Mouse (Mus musculus) right cerebral cortex, postnatal 4 days (tissue): Measurements from ENCODE around the gene Anapc1.

Source experiments
- DNase-seq: peaks from one replicate; pipeline ENCODE4 v3.0.0-alpha.2; 2022

The Anapc1 gene

DNA sequence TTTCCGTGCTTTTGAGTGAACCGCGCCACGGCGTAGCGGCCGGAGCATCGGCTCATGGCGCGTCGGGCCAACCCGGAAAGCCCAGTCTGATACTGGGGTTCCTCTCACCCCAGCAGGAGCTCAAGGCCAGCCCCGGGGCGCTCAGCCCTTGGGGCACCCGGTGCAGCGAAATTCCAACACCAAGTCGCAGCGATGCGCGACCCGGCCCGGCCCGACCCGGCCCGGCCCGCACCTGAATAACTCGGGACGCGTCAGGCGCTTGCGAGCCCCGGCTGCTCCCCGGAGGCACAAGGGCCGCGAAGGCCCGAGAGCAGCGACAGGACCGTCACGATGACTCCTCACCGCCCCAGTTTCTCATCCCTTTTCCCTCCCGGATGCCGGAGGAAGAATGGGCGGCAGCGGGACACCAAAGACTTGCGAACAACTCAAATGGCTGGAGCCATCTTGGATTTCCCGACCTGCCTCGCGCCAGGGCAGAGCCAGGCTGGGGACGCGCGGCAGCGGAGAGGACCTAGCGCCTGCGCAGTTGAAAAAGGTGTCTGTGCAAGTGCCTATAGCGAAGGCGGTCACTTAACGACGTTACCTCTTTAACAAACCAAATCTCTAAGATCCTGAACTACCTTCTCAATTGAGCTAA is at the start of gene Anapc1:
Gene Anapc1, minus strand, starts transcription at position 471 of the 637 bp plus-strand sequence.
- DNase-seq, result peak; percentile 84

DNA sequence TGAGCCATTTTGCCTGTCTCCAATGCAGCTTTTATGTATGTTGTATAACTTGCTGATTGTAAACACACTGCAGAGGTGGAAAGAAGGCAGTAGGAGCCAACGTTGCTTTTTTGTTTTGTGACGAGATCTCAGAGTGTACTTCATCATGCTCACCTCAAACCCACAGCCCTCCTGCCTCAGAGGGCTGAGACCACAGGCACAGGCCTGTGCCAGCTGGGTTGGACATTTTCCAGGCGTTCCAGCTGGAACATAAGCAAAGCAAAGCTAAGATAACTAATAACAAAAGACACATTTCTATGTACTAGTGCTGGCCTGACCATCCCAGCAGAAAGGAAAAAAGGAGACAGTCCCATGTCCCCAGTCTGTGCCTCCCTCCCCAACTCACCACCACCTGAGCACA is 47.9 kb upstream of the Anapc1 start:
- DNase-seq, result no peak

DNA sequence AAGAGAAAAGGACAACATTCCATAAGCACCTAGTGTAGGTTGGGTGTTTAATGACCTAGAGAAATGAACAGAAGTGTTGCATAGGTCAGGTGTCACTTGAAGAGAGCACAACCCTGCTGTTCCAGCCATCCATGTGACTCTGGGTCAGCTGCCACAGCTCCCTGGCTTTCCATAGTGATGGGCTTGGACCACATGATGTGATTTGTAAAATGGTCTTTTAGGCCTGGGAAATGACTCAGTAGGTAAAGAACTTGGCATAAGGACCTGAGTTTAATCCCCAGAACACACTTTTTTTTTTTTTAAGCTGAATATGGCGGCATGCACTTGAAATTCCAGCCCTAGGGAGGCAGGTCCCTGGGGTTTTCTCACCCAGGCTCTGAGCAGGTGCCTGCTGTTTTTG is 44.8 kb upstream of the Anapc1 start:
- DNase-seq, result no peak

DNA sequence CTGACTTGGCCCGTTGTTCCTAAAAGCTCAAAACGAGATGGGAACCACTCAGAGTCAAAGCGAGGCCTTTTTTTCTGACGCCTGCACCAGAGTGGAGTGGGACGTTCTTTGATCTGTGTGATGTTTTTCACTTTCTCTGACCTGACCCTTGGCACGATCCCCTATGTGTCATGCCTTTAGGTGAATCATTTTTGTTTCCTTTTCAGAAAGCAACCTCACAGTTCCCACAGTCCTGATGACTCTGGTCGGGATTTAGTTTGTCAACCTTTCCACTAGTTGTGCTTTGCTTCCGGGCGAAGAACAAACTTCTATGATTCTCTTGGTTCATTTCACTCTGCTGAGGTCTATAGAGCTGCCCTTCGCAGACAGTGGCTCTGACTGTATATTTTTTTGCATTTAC is 44.3 kb upstream of the Anapc1 start:
- no peak for DNase-seq

DNA sequence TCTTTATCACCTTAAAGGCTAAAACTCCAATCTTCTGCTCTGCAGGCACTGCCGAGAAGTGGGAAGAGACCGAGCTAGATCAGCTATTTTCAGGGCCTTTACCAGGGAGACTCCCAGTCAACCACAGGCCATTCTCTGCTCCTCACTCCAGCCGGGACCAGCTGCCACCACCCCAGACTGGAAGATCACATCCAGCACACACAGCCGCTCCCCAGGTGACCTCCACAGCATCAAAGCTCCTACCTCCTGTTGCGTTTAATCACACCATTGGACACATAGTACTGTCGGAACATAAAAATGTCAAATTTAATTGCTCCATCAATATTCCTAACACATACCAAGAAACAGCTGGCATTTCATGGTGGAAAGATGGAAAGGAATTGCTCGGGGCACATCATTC is 42.0 kb upstream of the Anapc1 start:
- no peak for DNase-seq

DNA sequence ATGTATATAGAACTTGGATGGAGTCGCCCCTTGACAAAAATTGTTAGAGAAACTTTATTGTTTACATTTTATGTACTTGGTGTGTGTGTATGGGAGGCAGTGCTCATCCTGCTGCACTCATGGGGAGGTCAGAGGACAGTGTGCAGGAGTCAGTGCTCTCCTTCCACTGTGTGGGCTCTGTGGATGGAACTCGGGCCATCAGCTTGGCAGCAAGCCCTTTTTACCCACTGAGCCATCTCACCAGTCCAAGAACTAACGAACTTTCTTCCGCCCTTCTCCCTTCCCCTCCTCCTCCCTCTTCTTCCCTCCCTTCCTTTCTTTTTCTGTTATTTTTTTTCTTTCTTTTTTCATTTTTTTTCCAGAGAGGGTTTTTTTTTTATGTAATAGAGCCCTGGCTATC is 40.9 kb upstream of the Anapc1 start:
- DNase-seq, result no peak

DNA sequence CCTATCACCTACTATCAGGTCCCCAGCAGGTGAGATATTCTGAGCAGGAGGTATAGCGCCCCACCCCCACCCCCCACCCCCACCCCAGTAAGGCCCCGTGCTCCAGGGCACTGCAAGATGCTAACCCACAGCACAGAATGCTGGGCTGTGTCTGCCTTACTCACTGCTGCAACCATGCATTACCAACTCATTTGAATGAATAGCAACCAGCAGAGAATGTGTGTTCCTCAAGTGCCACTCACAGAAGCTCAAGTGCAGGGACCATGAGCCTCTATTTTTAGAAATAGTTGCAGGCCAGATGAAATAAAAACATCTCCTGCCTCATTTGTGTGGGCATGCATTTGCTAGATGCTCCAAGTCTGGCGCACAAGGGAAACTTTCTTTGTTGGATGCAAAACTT is 40.4 kb upstream of the Anapc1 start:
- DNase-seq, result no peak

DNA sequence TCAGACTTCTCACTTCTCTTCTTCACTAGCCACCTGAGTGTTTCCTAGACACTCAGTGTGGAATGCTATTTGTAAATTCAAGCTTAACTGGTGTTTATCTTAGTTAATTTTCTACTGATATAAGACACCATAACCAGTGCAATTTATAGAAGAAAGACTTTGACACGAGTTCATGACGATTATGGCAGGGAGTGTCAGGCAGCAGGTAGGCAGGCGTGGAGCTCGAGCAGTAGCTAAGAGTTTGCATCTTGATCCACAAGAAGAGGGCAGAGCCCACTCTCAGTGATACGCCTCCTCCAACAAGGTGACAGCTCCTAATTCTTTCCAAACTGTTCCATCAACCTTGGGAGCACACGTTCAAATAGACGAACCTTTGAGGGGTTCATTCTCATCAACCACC is 39.4 kb upstream of the Anapc1 start:
- no peak for DNase-seq

DNA sequence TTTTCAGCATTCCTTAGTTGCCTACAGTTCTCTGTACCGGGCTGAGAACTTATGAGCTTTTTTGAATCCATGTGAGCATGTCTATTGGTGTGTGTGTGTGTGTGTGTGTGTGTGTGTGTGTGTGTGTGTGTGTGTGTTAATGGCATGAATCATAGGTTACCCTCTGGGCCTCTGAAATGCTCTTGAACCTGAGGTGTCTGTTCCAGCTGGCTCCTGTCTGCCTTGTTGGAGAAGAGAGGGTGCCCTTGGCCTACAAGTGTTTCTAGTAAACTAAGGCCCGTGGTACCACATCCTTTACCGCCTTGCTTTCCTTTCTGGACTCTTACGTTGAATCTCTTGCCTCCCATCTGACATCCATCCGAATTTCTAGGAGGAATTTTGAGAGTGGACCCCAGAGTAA is 38.9 kb upstream of the Anapc1 start:
- no peak for DNase-seq

DNA sequence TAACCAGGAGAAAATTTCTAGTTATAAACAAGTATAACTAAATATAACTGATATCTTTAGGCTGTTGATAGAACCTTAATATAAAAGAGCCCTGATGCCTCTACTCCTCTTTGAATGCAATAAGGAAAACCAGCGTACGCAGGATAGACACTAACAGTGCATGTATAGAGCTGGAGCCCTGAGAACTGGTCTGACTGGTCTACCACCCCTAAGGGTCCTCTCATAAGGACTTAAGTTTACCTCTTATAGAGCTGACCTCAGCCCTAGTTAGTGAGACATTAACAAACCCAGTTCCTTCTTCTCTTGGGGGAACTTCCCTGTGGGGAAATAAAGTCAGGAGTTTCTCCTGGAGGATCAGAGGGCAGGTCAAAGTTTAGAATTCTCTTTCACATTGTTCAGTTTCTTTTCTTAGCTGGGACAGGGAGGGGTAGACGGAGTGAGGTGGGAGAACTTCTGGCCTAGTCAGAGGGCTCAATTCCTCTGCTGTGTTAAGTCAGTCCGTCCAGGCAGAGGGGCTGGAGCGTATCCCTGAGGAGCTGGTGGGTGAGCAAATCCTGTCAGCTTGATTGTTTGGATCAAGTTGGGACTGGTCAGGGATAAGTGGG is 35.0 kb upstream of the Anapc1 start:
- no peak for DNase-seq

DNA sequence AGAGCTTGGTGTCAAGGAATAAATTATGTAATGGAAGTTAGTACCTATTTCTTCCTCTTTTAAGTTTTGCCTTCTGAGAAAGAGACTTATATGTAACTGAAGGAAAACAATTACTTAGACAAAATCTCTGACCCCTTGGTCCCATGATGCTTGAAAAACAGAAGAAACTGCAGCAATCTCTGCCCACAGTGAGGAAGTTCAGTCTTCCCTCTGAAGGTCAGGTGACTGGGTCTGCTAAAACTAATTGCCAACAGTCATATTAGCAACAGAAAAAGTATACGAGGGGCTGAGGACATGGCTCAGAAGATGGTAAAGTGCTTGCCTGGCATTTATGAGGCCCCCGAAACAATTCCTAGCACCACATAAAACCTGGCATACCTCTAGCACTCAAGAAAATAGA is 32.2 kb upstream of the Anapc1 start:
- DNase-seq, result no peak

DNA sequence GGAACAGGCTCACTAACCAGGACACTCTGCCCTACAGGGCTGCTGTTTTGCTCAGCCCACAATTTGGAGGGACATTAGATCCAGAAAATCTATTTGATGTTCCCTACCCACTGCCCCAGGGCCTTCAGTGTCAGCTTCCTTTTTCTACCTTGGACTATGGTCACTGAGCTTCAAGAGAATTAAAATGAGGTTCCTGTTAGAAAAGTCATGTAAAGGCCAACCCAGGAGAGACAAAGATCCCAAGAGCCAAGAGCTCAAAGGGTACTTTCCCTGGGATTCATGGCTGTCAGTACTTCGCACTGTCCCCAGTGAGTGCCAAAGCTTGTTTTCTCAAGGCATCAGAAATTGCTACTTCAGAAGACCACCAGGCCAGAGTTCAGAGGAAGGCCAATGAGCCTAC is 28.8 kb upstream of the Anapc1 start:
- no peak for DNase-seq

DNA sequence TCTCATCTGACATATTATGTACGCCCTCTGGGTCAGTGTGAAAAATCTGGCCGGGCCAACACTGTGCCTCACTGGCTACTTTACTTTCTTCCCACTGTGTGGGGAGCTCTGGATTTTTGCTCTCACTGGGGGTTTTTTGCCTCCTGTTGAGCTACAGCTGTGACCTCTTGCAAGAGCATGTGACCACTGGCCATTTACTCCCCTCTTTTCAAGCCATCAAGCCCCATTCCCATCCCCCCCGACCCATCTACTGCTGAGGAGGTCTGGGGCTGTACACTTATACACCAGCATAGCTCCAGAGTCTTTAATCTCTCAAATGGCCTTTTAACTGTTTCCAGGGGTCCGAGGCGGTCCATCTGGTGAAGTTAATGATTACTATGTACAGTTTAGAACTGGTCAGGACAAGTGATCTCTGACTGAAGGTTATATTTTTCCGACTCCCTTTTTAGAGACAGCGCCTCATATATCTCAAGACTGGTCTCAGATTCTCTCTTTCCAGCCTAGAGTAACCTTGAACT is 27.6 kb upstream of the Anapc1 start:
- no peak for DNase-seq

DNA sequence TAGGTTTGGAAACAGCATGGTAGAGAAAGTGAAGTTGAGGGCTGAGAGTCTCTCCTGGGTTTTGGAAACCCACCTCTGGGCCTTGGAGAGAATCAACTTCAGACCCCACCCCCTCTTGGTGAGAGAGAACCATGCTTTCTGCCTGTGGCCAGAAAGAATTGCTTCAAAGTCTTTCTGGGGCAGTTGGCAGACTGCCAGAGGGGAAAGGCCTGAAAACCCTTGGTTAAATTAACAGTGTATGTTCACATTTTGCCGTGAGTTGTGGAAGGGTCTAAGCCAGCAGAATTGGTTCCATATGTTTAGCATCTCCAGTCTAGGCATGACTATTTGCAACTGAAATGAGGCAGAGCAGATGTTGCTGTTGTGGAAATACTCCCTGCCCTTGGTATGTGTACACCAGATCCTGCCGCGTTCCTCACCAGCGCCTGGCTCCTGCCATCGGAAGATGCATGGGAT is 26.4 kb upstream of the Anapc1 start:
- peak; percentile 20 for DNase-seq

DNA sequence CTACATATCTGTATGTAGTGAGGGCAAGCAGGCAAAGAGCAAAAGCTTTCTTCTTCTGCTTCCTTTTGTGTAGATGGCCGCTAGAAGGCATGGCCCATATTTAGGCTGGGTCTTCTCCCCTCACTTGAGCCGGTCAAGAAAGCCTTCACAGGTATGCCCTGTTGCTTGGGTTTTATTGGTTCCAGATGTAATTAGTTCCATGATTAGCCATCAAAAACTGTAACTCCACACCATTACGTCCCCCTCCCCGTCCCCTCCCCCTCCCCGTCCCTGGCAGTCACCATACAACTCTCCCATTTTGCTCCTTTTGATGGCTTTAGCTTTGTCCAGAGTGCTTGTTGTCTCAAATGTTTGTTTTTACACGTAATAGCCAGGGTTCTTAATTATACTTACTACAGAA is 25.7 kb upstream of the Anapc1 start:
- no peak for DNase-seq

DNA sequence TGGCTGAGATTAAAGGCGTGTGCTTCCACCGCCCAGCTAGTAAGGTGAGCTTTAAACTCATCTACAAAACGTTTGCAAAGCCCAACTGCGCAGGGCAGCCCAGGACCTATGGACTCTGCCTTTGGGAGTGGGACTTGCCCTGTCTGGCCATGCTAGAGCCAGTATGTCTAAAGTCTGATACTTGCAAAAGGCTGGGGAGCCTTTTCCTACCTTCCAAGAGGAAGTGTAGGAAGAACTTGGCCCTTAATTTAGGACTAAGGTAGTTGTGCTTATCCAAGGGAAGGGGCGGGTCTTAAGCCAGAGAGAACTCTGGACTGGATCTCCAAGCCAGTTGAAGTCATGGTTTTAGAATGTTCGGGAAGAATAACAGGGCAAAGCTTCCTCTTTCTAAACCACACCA is 23.4 kb upstream of the Anapc1 start:
- no peak for DNase-seq

DNA sequence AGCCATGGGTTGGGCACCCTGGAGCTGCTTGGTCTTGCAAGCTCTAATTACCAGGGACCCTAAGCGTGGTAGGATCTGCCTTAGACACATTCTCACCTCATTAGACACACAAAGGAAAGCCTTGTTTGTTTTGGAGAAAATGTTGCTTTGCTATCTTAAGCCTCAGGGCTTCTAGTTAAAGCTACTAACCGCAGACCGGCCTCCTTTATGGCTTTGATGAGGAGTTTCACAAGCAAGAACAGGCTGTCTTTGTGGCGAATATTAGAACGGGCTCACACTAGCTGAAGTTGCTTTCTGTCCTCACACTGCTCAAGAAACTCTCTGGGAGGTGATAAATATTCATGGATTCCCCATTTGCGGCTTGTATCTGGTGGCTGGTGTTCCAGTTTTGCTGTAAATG is 22.1 kb upstream of the Anapc1 start:
- no peak for DNase-seq

DNA sequence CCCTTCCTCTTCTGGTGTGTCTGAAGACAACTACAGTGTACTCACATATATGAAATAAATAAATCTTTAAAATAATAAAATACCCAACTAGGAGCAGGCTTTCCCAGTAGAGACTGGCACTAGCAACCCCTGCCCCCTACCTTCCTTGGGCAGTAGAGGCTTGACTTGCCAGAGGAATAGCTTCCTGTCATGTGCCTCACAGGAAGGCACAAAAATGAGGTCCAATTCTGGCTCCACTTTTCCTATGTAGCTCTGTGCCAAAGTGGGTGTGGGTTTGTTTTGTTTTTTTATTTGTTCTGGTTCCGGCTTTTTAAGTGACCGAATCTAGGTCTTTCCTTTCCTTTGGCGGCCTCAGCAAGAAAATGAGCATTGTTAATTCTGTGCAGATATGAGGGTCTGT is 17.3 kb upstream of the Anapc1 start:
- DNase-seq, result no peak

DNA sequence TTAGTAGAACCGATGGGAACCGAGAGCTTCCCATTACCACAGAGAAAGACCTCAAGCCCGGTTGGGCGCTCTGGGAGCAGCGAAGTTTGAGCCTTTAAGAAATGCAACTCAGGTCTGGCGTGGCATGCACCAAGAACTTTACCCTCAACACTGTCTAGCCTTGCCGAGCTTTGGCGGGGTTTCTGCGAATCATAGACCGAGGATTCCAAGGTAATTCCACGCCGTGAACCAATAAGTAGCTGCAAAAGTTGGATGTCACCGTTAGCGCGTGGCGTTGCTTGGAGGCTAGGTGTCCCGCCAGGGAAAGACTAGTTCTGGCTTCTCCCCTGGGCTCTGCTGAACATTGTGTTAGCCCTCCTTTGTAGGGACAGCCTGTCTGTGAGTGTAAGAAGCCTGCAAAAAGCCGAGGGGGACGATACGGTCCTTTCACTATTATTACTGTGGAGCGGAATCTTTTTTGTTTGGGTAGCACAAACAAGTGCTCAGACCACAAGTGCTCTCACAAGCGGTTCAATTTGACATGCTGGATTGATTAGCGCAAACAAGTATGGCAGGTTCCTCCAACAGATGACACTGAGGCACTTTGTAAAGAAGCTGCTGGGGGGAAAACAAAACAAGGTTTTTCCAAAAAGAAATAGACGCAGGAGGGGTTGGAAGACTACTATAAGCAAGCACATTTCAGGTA is 12.2 kb upstream of the Anapc1 start:
- no peak for DNase-seq

DNA sequence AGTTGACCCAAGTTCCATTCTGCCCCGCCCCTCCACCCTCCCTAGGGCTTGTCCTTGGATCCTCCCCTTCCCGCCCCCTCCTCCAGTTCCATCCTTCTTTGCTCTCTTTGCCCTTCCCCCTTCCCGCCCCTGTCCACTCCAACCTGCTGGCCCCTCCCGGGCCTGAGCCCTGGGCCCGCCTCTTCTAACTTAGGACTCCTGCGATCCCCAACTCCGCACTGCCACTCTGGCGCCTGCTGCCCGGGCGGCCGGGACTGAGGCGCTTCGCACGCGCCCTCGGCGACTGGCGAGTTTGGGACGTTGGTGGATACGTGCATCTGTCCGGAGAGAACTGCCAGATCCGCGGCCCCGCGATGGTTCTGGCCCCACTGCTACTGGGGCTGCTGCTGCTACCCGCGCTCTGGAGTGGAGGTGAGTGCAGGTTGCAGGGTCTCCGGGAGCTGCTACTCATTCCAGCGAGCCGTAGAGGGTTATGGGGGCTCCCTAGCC is 11.5 kb upstream of the Anapc1 start, which contains the start of gene Mertk:
Gene Mertk, plus strand, starts transcription at position 264 of the 489 bp plus-strand sequence.
- peak; percentile 52 for DNase-seq

DNA sequence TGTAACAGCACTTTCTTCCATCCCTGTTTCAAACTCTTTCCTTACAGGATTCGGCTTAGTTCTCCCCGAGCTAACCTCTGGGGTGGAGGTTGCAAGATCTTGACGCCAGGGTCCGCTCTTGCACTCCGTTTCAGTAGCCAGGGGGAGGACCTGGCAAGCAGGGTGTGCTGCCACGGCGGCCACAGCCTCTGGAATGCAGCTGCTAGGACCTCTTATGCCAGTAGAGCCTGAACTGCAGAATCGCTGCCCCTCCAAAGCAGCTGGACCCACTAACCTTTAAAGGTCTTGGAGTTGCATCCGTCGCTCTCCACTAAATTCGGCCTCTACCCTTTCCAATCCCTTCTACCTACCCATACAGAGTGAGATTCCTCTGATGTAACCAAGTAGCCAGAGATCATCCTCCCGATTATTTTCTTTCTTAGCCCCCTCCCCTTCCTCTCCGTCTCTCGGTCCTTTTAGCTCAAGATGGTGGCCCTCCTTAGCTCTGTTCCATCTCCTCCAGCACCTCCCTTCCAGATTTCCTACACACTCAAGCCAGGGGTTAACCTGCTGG is 11.0 kb upstream of the Anapc1 start:
- DNase-seq, result peak; percentile 71

DNA sequence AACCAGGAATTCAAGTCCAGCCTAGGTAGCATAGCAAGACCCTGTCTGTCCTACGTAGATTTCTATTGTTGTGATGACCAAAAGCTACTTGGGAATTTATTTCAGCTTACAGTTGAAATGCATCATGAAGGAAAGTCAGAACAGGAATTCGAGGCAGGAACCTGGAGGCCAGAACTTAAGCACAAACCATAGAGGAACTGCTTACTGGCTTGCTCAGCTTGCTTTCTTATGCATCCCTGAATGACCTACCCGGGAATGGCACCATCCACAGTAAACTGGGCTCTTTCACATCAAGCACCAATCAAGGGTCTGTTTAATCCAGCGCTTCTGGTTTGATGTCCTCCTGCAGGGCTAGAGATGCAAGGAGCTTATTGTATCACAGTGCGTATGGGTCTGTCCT is 10.4 kb upstream of the Anapc1 start:
- no peak for DNase-seq

DNA sequence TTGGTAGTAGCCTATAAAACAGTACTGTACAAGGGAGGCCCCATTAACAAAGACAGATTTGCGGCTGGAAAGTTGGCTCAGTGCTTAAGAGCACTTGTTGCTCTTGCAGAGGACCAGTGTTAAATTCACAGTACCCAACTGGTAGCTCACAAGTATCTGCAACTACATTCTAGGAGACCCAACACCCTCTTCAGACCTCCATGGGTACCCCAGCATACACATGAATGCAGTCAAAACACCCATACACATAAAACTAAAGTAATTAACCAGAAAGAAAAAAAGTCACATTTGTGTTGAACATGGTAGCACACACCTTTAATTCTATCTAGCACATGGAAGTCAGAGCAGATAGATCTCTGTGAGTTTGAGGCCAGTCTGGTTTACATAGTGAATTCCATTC is 9.9 kb upstream of the Anapc1 start:
- DNase-seq, result no peak

DNA sequence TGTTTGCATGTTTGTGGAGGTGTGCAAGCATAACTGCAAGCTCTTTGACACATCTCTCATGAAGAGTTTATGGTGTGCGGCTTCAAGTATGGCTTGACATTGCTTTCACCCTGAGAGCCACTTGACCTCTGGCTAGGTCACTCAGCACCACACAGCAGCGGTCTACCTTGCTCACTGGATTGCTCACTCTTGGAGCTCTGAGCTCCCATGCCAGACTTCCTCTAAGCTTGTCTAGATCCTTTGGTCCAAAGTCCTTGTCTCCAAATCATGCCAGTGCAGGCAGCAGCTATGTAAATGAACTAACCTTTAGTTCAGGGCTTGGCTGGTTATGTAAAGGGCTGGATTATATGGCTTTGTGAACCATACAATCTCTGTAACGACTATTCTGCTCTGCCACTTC is 9.2 kb upstream of the Anapc1 start:
- DNase-seq, result no peak
